Comparison of ENCODE assay signal across 14 mouse cellular contexts in genomic region chr9:84394536-84395314, GRCm38 (mm10).
DNase-seq lines count a peak whose midpoint lies in the region; ATAC-seq and TF ChIP-seq lines count a peak whose summit lies in the region.
"Had no signal": no experiment of that assay in that cellular context is flagged by ENCODE, and none has a peak within 500 bp of the region (broad histone marks: within the 10 kb centered on the region; RNA-seq: fewer than 3 reads in every experiment).

No protein-coding gene starts in this region.

- H3K4me2 ChIP-seq in heart, postnatal 0 days (ENCODE audit: low read depth, low read length), result no peak overlapping the region
- H3K4me2 ChIP-seq: embryonic facial prominence, embryonic 13.5 days; liver, embryonic 13.5 days had no signal

- no peaks in the 10 kb centered on the region for H3K4me1 ChIP-seq in heart, postnatal 0 days (ENCODE audit: control insufficient read depth, insufficient read depth)
- H3K4me1 ChIP-seq in heart, embryonic 10.5 days, result no peaks in the 10 kb centered on the region
- H3K4me1 ChIP-seq: embryonic facial prominence, embryonic 13.5 days; liver, embryonic 13.5 days had no signal

- no peaks in the 10 kb centered on the region for H3K36me3 ChIP-seq in heart, postnatal 0 days (replicated peaks; ENCODE audit: control insufficient read depth, insufficient read depth, low read length)
- H3K36me3 ChIP-seq in heart, embryonic 10.5 days, result no peaks in the 10 kb centered on the region
- H3K36me3 ChIP-seq: embryonic facial prominence, embryonic 13.5 days; liver, embryonic 13.5 days had no signal

- no peak for TF ChIP-seq EP300 in heart, postnatal 0 days (IDR thresholded peaks at IDR 0.05; ENCODE audit: low read depth)

- H3K27me3 ChIP-seq in heart, postnatal 0 days (ENCODE audit: control insufficient read depth, insufficient read depth, low read length), result no peaks in the 10 kb centered on the region
- H3K27me3 ChIP-seq in heart, embryonic 10.5 days (ENCODE audit: insufficient read depth, poor library complexity, severe bottlenecking), result no peaks in the 10 kb centered on the region
- H3K27me3 ChIP-seq: embryonic facial prominence, embryonic 13.5 days; liver, embryonic 13.5 days had no signal

- no peak overlapping the region for H3K27ac ChIP-seq in heart, postnatal 0 days (ENCODE audit: low read depth)
- no peak overlapping the region for H3K27ac ChIP-seq in heart, embryonic 10.5 days
- H3K27ac ChIP-seq: embryonic facial prominence, embryonic 13.5 days; liver, embryonic 13.5 days had no signal

- no peak overlapping the region for H3K9ac ChIP-seq in heart, postnatal 0 days (replicated peaks; ENCODE audit: low read depth, low read length)
- H3K9ac ChIP-seq: embryonic facial prominence, embryonic 13.5 days; liver, embryonic 13.5 days had no signal

- no peak for TF ChIP-seq POLR2A in brain, embryonic 14.5 days (IDR thresholded peaks at IDR 0.05; ENCODE audit: borderline replicate concordance, extremely low read depth, insufficient read depth, insufficient read length, poor library complexity, severe bottlenecking)

- peak; percentile 6 for DNase-seq in heart, postnatal 0 days (ENCODE audit: low spot score)
- DNase-seq in heart, embryonic 10.5 days (ENCODE audit: low spot score), result no peak
- DNase-seq in NIH3T3 (ENCODE audit: low read depth), result peak; percentile 4
- peak; percentile 41 for DNase-seq in brain, embryonic 14.5 days (ENCODE audit: low read depth)
- peak; percentile 42 for DNase-seq in lung, postnatal 10 days
- no peak for DNase-seq in layer of hippocampus, postnatal 10 days (ENCODE audit: low spot score in 2 of 2)
- no peak for DNase-seq in urinary bladder, postnatal 10 days (ENCODE audit: low spot score)
- DNase-seq: adrenal gland, postnatal 25 days; cerebellum, adult 18-20 months; liver, embryonic 13.5 days; thymus, postnatal 14 days had no signal

- WGBS in heart, postnatal 0 days, result 68% methylated on average over 3 of the region's 3 CpGs
- 84% methylated on average over 3 of the region's 3 CpGs for WGBS in heart, embryonic 10.5 days

- no peak for TF ChIP-seq CTCF in heart, postnatal 0 days (IDR thresholded peaks at IDR 0.05; ENCODE audit: low read depth)
- TF ChIP-seq CTCF in brain, embryonic 14.5 days (IDR thresholded peaks at IDR 0.05; ENCODE audit: borderline replicate concordance, extremely low read depth, insufficient read depth, insufficient read length), result no peak

- H3K4me3 ChIP-seq in heart, postnatal 0 days (ENCODE audit: low read depth, low read length), result no peak overlapping the region
- no peak overlapping the region for H3K4me3 ChIP-seq in heart, embryonic 10.5 days
- H3K4me3 ChIP-seq: embryonic facial prominence, embryonic 13.5 days; liver, embryonic 13.5 days had no signal

- no peak for ATAC-seq in heart, postnatal 0 days (ENCODE audit: insufficient read depth, low read depth)
- ATAC-seq: hindbrain, embryonic 16.5 days; midbrain, embryonic 16.5 days had no signal

- H3K9me3 ChIP-seq in heart, postnatal 0 days (replicated peaks; ENCODE audit: control insufficient read depth, low read length), result no peaks in the 10 kb centered on the region
- no peaks in the 10 kb centered on the region for H3K9me3 ChIP-seq in heart, embryonic 10.5 days
- H3K9me3 ChIP-seq: embryonic facial prominence, embryonic 13.5 days; liver, embryonic 13.5 days had no signal

Comparison
In these comparisons a context has a peak if more than half of its experiments do, and no peak if none do; other contexts are left out.
1. DNase-seq: peak in heart, postnatal 0 days (single experiment), NIH3T3 (single experiment), brain, embryonic 14.5 days (single experiment) and lung, postnatal 10 days (single experiment); none in heart, embryonic 10.5 days (single experiment), layer of hippocampus, postnatal 10 days (0 of 2) and urinary bladder, postnatal 10 days (single experiment).